Mouse (Mus musculus): ENCODE measurements at regions not wholly inside any gene's neighbourhood (a gene's known extent, or its start where the extent isn't known, plus 50 kb on each side); places are given as distances from the start of the nearest gene placed in this dataset.

GRCm38 (mm10) chr13:51972656-51973310 lies 126.3 kb downstream of the Gadd45g start:
- H3K27me3 ChIP-seq (ENCODE audit: control insufficient read depth in 1 of 2, insufficient read depth in 2 of 2, low read length in 2 of 2) = no peaks in the 10 kb centered on the region
- H3K4me1 ChIP-seq (ENCODE audit: control insufficient read depth in 1 of 2, insufficient read depth in 2 of 2, low read length in 2 of 2) = no peaks in the 10 kb centered on the region
- H3K36me3 ChIP-seq (ENCODE audit: control insufficient read depth in 1 of 2, insufficient read depth in 2 of 2, low read length in 2 of 2) = no peaks in the 10 kb centered on the region
- H3K9ac ChIP-seq (ENCODE audit: control insufficient read depth, low read depth, low read length, poor library complexity, severe bottlenecking) = no peak overlapping the region
- H3K27ac ChIP-seq (ENCODE audit: control insufficient read depth, low read depth, low read length) = no peak overlapping the region
- no peaks in the 10 kb centered on the region for H3K9me3 ChIP-seq (replicated peaks; ENCODE audit: insufficient read depth, low read length)
- no peak overlapping the region for H3K4me3 ChIP-seq (ENCODE audit: control insufficient read depth in 1 of 2, insufficient read depth in 1 of 2, low read depth in 2 of 2, low read length in 2 of 2)
- no peak for DNase-seq (ENCODE audit: low read depth, low spot score)
- TF ChIP-seq RAD21 (IDR thresholded peaks at IDR 0.05; ENCODE audit: low read depth, low read length) (no peak), JUND (IDR thresholded peaks at IDR 0.05; ENCODE audit: low read depth, low read length) (no peak), GABPA (IDR thresholded peaks at IDR 0.05; ENCODE audit: low read depth, low read length) (no peak), MAZ (IDR thresholded peaks at IDR 0.05; ENCODE audit: low read depth, low read length) (no peak), TCF12 (IDR thresholded peaks at IDR 0.05; ENCODE audit: low read depth, low read length) (no peak), ZNF384 (IDR thresholded peaks at IDR 0.05; ENCODE audit: low read depth, low read length) (no peak), BHLHE40 (IDR thresholded peaks at IDR 0.05; ENCODE audit: borderline replicate concordance, low read depth, low read length) (no peak), POLR2AphosphoS5 (IDR thresholded peaks at IDR 0.05; ENCODE audit: borderline replicate concordance, low read depth, low read length) (no peak)
- H3K79me2 ChIP-seq (ENCODE audit: control insufficient read depth, insufficient read depth, low read length, poor library complexity) = no peaks in the 10 kb centered on the region

- H3K4me3 ChIP-seq (ENCODE audit: control insufficient read depth in 1 of 2, insufficient read depth in 1 of 2, low read depth in 2 of 2, low read length in 2 of 2) = no peak overlapping the region
- DNase-seq (ENCODE audit: low read depth, low spot score) = no peak
- no peaks in the 10 kb centered on the region for H3K79me2 ChIP-seq (ENCODE audit: control insufficient read depth, insufficient read depth, low read length, poor library complexity)
- H3K9me3 ChIP-seq (replicated peaks; ENCODE audit: insufficient read depth, low read length) = no peaks in the 10 kb centered on the region
- H3K27ac ChIP-seq (ENCODE audit: control insufficient read depth, low read depth, low read length) = no peak overlapping the region
- H3K36me3 ChIP-seq (ENCODE audit: control insufficient read depth in 1 of 2, insufficient read depth in 2 of 2, low read length in 2 of 2) = no peaks in the 10 kb centered on the region
- no peaks in the 10 kb centered on the region for H3K27me3 ChIP-seq (ENCODE audit: control insufficient read depth in 1 of 2, insufficient read depth in 2 of 2, low read length in 2 of 2)
- no peak overlapping the region for H3K9ac ChIP-seq (ENCODE audit: control insufficient read depth, low read depth, low read length, poor library complexity, severe bottlenecking)
- no peaks in the 10 kb centered on the region for H3K4me1 ChIP-seq (ENCODE audit: control insufficient read depth in 1 of 2, insufficient read depth in 2 of 2, low read length in 2 of 2)
- TF ChIP-seq NELFE (IDR thresholded peaks at IDR 0.05; ENCODE audit: low read depth, low read length) (no peak), KAT2A (conservative IDR thresholded peaks at IDR 0.05; ENCODE audit: low read depth, low read length) (no peak), ELF1 (IDR thresholded peaks at IDR 0.05; ENCODE audit: low read depth, low read length) (no peak), ZC3H11A (IDR thresholded peaks at IDR 0.05; ENCODE audit: low read depth, low read length) (no peak), ZKSCAN1 (IDR thresholded peaks at IDR 0.05; ENCODE audit: low read depth, low read length) (no peak), TBP (IDR thresholded peaks at IDR 0.05; ENCODE audit: low read depth, low read length) (no peak), SIN3A (IDR thresholded peaks at IDR 0.05; ENCODE audit: low read length) (no peak), UBTF (IDR thresholded peaks at IDR 0.05; ENCODE audit: borderline replicate concordance, insufficient read depth, low read depth, low read length) (no peak), EP300 (IDR thresholded peaks at IDR 0.05; ENCODE audit: low read depth in 1 of 2, low read length in 2 of 2) (no peak), USF2 (IDR thresholded peaks at IDR 0.05; ENCODE audit: borderline replicate concordance in 1 of 2, insufficient read depth in 1 of 2, low read depth in 1 of 2, low read length in 2 of 2) (no peak), MYB (IDR thresholded peaks at IDR 0.05; ENCODE audit: low read depth, low read length) (no peak)
These were observed 127.0 kb downstream of the Gadd45g start for GRCm38 (mm10) chr13:51973461-51973860.

Measured in MEL (cell line).